Mouse (Mus musculus): Measurements from ENCODE around the gene Vwa3b. TPM values are rescaled to one million over a fixed set of nuclear protein-coding genes. Genes with fewer than 3 reads are reported as not detected.

Gene Vwa3b
- polyA plus RNA-seq, 1 experiment: not detected

- no peak overlapping the region for H3K4me2 ChIP-seq (ENCODE audit: low read depth)
- no peak overlapping the region for H3ac ChIP-seq (ENCODE audit: control insufficient read depth, insufficient read length)
- H3K36me3 ChIP-seq (ENCODE audit: control insufficient read depth, insufficient read depth): no peaks in the 10 kb centered on the region
- H3K27me3 ChIP-seq (ENCODE audit: control insufficient read depth, insufficient read depth, insufficient read length): peaks cover 3% of the 10 kb centered on the region
- no peak for TF ChIP-seq POLR2A (IDR thresholded peaks at IDR 0.05; ENCODE audit: insufficient read length, low read depth)
- no peak overlapping the region for H3K4me3 ChIP-seq
- no peaks in the 10 kb centered on the region for H3K79me2 ChIP-seq (ENCODE audit: control insufficient read depth, insufficient read depth)
Observed at GRCm38 (mm10) chr1:37063841-37064240, 37.4 kb downstream of the Vwa3b start.

- no peak overlapping the region for H3K4me3 ChIP-seq
- no peaks in the 10 kb centered on the region for H3K27me3 ChIP-seq (ENCODE audit: control insufficient read depth, insufficient read depth, insufficient read length)
- TF ChIP-seq CEBPB (IDR thresholded peaks at IDR 0.05; ENCODE audit: insufficient read depth, poor library complexity, severe bottlenecking) (no peak), E2F4 (IDR thresholded peaks at IDR 0.05; ENCODE audit: insufficient read depth) (no peak), MYOG (IDR thresholded peaks at IDR 0.05; ENCODE audit: control insufficient read depth in 1 of 3, insufficient read depth in 1 of 3, insufficient read length in 2 of 3, low read depth in 2 of 3) (no peak), TCF3 (IDR thresholded peaks at IDR 0.05; ENCODE audit: insufficient read length, low read depth) (no peak), MAX (IDR thresholded peaks at IDR 0.05; ENCODE audit: low read depth) (no peak), POLR2AphosphoS2 (IDR thresholded peaks at IDR 0.05; ENCODE audit: insufficient read length, low read depth) (no peak), SRF (IDR thresholded peaks at IDR 0.05; ENCODE audit: control insufficient read depth, insufficient read length, low read depth) (no peak), POLR2A (IDR thresholded peaks at IDR 0.05; ENCODE audit: insufficient read length, low read depth) (no peak), USF1 (IDR thresholded peaks at IDR 0.05; ENCODE audit: low read depth) (no peak), REST (IDR thresholded peaks at IDR 0.05; ENCODE audit: insufficient read depth, insufficient read length) (no peak), TCF12 (IDR thresholded peaks at IDR 0.05; ENCODE audit: insufficient read depth, poor library complexity, severe bottlenecking) (no peak), MYOD1 (IDR thresholded peaks at IDR 0.05; ENCODE audit: control insufficient read depth in 1 of 3, insufficient read length in 2 of 3, low read depth in 2 of 3) (no peak)
- no peaks in the 10 kb centered on the region for H3K79me2 ChIP-seq (ENCODE audit: control insufficient read depth, insufficient read depth)
- no peak overlapping the region for H3K4me2 ChIP-seq (ENCODE audit: low read depth)
- no peaks in the 10 kb centered on the region for H3K36me3 ChIP-seq (ENCODE audit: control insufficient read depth, insufficient read depth)
- no peak overlapping the region for H3ac ChIP-seq (ENCODE audit: control insufficient read depth, insufficient read length)
Observed at GRCm38 (mm10) chr1:37065658-37066412, 39.4 kb downstream of the Vwa3b start.

GRCm38 (mm10) chr1:37075759-37076158 is 49.4 kb downstream of the Vwa3b start:
- Histone ChIP-seq H3ac (ENCODE audit: control insufficient read depth, insufficient read length) (no peak overlapping the region), H3K4me2 (ENCODE audit: low read depth) (no peak overlapping the region), H3K27me3 (ENCODE audit: control insufficient read depth, insufficient read depth, insufficient read length) (peaks cover 5% of the 10 kb centered on the region), H3K4me3 (no peak overlapping the region), H3K36me3 (ENCODE audit: control insufficient read depth, insufficient read depth) (no peaks in the 10 kb centered on the region), H3K79me2 (ENCODE audit: control insufficient read depth, insufficient read depth) (no peaks in the 10 kb centered on the region)
- TF ChIP-seq TCF3 (IDR thresholded peaks at IDR 0.05; ENCODE audit: insufficient read length, low read depth) (no peak), E2F4 (IDR thresholded peaks at IDR 0.05; ENCODE audit: insufficient read depth) (no peak), POLR2AphosphoS2 (IDR thresholded peaks at IDR 0.05; ENCODE audit: insufficient read length, low read depth) (no peak), MYOG (IDR thresholded peaks at IDR 0.05; ENCODE audit: control insufficient read depth in 1 of 3, insufficient read depth in 1 of 3, insufficient read length in 2 of 3, low read depth in 2 of 3) (no peak), USF1 (IDR thresholded peaks at IDR 0.05; ENCODE audit: low read depth) (no peak), CEBPB (IDR thresholded peaks at IDR 0.05; ENCODE audit: insufficient read depth, poor library complexity, severe bottlenecking) (no peak), POLR2A (IDR thresholded peaks at IDR 0.05; ENCODE audit: insufficient read length, low read depth) (no peak), MYOD1 (IDR thresholded peaks at IDR 0.05; ENCODE audit: control insufficient read depth in 1 of 3, insufficient read length in 2 of 3, low read depth in 2 of 3) (no peak), SRF (IDR thresholded peaks at IDR 0.05; ENCODE audit: control insufficient read depth, insufficient read length, low read depth) (no peak), REST (IDR thresholded peaks at IDR 0.05; ENCODE audit: insufficient read depth, insufficient read length) (no peak), TCF12 (IDR thresholded peaks at IDR 0.05; ENCODE audit: insufficient read depth, poor library complexity, severe bottlenecking) (no peak), MAX (IDR thresholded peaks at IDR 0.05; ENCODE audit: low read depth) (no peak)

- H3K79me2 ChIP-seq (ENCODE audit: control insufficient read depth, insufficient read depth): no peaks in the 10 kb centered on the region
- H3K27me3 ChIP-seq (ENCODE audit: control insufficient read depth, insufficient read depth, insufficient read length): peaks cover 5% of the 10 kb centered on the region
- no peak overlapping the region for H3ac ChIP-seq (ENCODE audit: control insufficient read depth, insufficient read length)
- H3K4me2 ChIP-seq (ENCODE audit: low read depth): no peak overlapping the region
- no peak for TF ChIP-seq USF1 (IDR thresholded peaks at IDR 0.05; ENCODE audit: low read depth)
- TF ChIP-seq POLR2A (IDR thresholded peaks at IDR 0.05; ENCODE audit: insufficient read length, low read depth): no peak
- no peak for TF ChIP-seq TCF3 (IDR thresholded peaks at IDR 0.05; ENCODE audit: insufficient read length, low read depth)
- no peak for TF ChIP-seq SRF (IDR thresholded peaks at IDR 0.05; ENCODE audit: control insufficient read depth, insufficient read length, low read depth)
- no peak for TF ChIP-seq POLR2AphosphoS2 (IDR thresholded peaks at IDR 0.05; ENCODE audit: insufficient read length, low read depth)
- no peak for TF ChIP-seq E2F4 (IDR thresholded peaks at IDR 0.05; ENCODE audit: insufficient read depth)
- no peak for TF ChIP-seq CEBPB (IDR thresholded peaks at IDR 0.05; ENCODE audit: insufficient read depth, poor library complexity, severe bottlenecking)
- no peak for TF ChIP-seq TCF12 (IDR thresholded peaks at IDR 0.05; ENCODE audit: insufficient read depth, poor library complexity, severe bottlenecking)
- no peak for TF ChIP-seq MYOG (IDR thresholded peaks at IDR 0.05; ENCODE audit: control insufficient read depth in 1 of 3, insufficient read depth in 1 of 3, insufficient read length in 2 of 3, low read depth in 2 of 3)
- no peak for TF ChIP-seq MAX (IDR thresholded peaks at IDR 0.05; ENCODE audit: low read depth)
- no peak for TF ChIP-seq MYOD1 (IDR thresholded peaks at IDR 0.05; ENCODE audit: control insufficient read depth in 1 of 3, insufficient read length in 2 of 3, low read depth in 2 of 3)
- no peak for TF ChIP-seq REST (IDR thresholded peaks at IDR 0.05; ENCODE audit: insufficient read depth, insufficient read length)
- no peaks in the 10 kb centered on the region for H3K36me3 ChIP-seq (ENCODE audit: control insufficient read depth, insufficient read depth)
- no peak overlapping the region for H3K4me3 ChIP-seq
Observed at GRCm38 (mm10) chr1:37077266-37077665, 50.9 kb downstream of the Vwa3b start.

Data from myocyte (in vitro differentiated cells).